Mouse (Mus musculus): ENCODE data around the gene Gga3.

DNA sequence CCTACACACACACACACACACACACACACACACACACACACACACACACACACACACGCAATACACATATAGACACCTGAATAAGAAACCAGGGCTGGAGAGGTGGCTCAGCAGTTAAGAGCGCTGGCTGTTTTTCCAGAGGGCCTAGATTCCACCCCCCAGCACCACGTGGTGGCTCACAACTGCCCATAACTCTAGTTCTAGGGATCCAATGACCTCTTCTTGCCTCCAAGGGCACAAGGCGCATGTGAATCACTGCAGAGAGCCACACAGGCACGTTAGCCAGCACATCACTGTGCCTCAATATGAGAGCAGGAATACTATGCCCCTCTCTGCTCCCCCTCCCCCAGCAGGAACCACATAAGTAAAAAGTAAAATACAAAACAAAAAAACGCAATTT, 13.0 kb upstream of the Gga3 start:
- TF ChIP-seq POLR2A (IDR thresholded peaks at IDR 0.05; ENCODE audit: low read depth, low read length) (no peak), CTCF (conservative IDR thresholded peaks at IDR 0.05; ENCODE audit: insufficient read depth, insufficient read length, low read depth, low read length) (no peak)

Data from kidney, adult 2 months (tissue).